Mouse (Mus musculus) thymus, adult 2 months (tissue): ENCODE measurements around the gene Zdhhc5.

Experiments used
- CTCF ChIP-seq: fragments of 200-500 bp; IDR thresholded peaks from 2 replicates; pipeline ENCODE4 v1.5.1; 2012; ENCODE audit warnings: mild to moderate bottlenecking, control low read depth, low read length, moderate library complexity, borderline replicate concordance; ENCODE audit not compliant: control insufficient read depth, poor library complexity, insufficient read depth; ENCODE audit errors: extremely low read depth
- POLR2A ChIP-seq: fragments of 200-500 bp; IDR thresholded peaks from 2 replicates; pipeline ENCODE4 v1.6.1; 2012; ENCODE audit warnings: mild to moderate bottlenecking, low read length, control low read depth, moderate library complexity; ENCODE audit not compliant: control insufficient read depth, poor library complexity, insufficient read depth; ENCODE audit errors: extremely low read depth

DNA sequence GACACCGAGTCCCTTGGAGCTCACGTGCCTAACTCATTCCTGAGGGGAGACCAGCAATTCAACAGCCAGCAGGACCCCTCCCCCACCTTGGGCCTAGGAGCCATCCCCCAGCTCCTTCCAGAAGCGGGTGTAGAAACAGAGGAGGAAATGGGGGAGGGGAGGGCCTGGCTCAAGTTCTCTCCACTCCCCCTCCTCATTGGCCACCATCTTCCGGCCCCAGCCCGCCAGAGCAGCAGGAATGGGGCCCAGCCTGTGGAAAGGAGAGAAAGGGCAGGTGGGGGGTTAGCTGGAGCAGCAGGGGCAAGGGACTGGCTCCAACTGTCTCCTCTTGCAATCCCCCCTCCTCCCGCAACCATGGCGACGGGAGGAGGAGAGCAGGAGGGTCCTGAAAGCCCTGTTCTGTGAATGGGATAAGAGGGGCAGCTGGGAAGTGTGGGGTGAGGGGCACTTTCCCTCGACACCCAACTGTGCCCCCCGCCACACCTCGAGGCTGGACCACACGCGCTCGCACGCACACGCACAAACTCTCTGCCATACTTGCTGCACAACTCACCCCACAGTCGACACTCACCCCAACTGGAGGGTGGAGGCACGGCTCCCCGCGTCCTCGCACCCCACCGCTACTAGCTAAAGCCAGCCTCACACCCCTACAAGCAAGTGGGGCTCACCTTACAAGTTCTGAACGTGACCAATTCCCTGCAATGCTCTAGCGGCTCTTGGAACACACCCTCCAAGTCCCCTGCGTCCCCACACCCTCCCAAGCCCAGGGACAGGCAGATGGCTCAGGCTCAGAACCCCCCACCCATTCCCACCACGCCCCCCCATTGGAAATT is 27.7 kb upstream of the Zdhhc5 start:
- TF ChIP-seq POLR2A (no peak), CTCF (no peak)
